Mouse (Mus musculus) hindbrain, embryonic 13.5 days (tissue): ENCODE measurements around the gene Vps35l. TPM values are rescaled to one million over a fixed set of nuclear protein-coding genes. Genes with fewer than 3 reads are reported as not detected.
A peak's percentile ranks its signal among the peaks of the same experiment; 100 is the strongest.

Experiments
- ATAC-seq: fragments of 200-750 bp; cut with Nextera tagmentation; 2 replicates; pipeline ENCODE4 v1.8.0; 2017; ENCODE audit warnings: moderate TSS enrichment; ENCODE audit not compliant: low FRiP score
- H3K27ac ChIP-seq: fragments of 300-500 bp; sonication (generic); 2 replicates; pipeline ENCODE4 v1.5.1; 2015; ENCODE audit warnings: inconsistent platforms, mild to moderate bottlenecking, moderate library complexity
- H3K27me3 ChIP-seq: fragments of 300-500 bp; sonication (generic); 2 replicates; pipeline ENCODE4 v1.6.1; 2015; ENCODE audit warnings: mild to moderate bottlenecking, inconsistent platforms
- H3K36me3 ChIP-seq: fragments of 300-500 bp; sonication (generic); 2 replicates; pipeline ENCODE4 v1.6.1; 2015; ENCODE audit warnings: mild to moderate bottlenecking, inconsistent platforms
- H3K4me1 ChIP-seq: fragments of 300-500 bp; sonication (generic); replicated peaks from 2 replicates; pipeline ENCODE4 v1.6.1; 2015; ENCODE audit warnings: inconsistent platforms
- H3K4me2 ChIP-seq: fragments of 300-500 bp; sonication (generic); 2 replicates; pipeline ENCODE4 v1.6.1; 2015; ENCODE audit warnings: inconsistent platforms, mild to moderate bottlenecking, moderate library complexity
- H3K4me3 ChIP-seq: fragments of 300-500 bp; sonication (generic); 2 replicates; pipeline ENCODE4 v1.5.1; 2015; ENCODE audit warnings: mild to moderate bottlenecking, inconsistent platforms
- H3K9ac ChIP-seq: fragments of 300-500 bp; sonication (generic); 2 replicates; pipeline ENCODE4 v1.6.1; 2015; ENCODE audit warnings: mild to moderate bottlenecking, inconsistent platforms
- H3K9me3 ChIP-seq: fragments of 300-500 bp; sonication (generic); 2 replicates; pipeline ENCODE4 v1.6.1; 2016; ENCODE audit warnings: inconsistent platforms
- WGBS: fragments of 180-500 bp; shearing (Covaris S2); methylation state at CpG from one replicate; pipeline ENCODE4 v1.1.7; 2015; 5-methylcytosine and 5-hydroxymethylcytosine counted together
- polyA plus RNA-seq: library from polyadenylated mRNA; unstranded; fragments of >200 nt; fragmentation: Nextera tagmentation; extraction: Ambion mirVana; gene quantifications from 2 replicates; pipeline ENCODE4 v1.2.1, GENCODE M21; 2015

Vps35l gene
- polyA plus RNA-seq, 1 experiment from 2014 or later, result 95.2 TPM

DNA sequence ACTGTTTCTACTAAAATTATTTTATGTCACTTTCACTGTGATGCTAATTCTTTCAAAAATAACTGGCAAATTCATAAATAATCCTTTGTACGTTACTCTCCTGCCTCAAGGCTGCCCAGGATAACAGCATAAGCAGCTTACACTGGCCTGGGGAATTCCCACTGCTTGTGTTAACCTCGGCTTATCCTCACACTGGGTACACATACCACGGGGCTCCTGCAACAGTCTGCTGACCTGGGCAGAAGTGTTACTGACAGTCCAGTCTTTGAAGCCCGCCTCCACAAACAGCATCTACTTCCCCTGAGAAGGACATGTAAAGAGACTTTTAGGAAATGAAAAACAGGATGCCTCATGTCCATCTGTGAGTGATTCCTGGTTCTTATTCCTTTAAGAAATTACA, 102.9 kb downstream of the Vps35l start:
- peaks cover 13% of the 10 kb centered on the region for H3K4me1 ChIP-seq
- H3K4me3 ChIP-seq, result no peak overlapping the region
- H3K9ac ChIP-seq, result no peak overlapping the region
- H3K27ac ChIP-seq, result no peak overlapping the region
- H3K27me3 ChIP-seq, result no peaks in the 10 kb centered on the region
- WGBS, result 84% methylated on average over 4 of the region's 4 CpGs
- ATAC-seq, result no peak
- H3K36me3 ChIP-seq, result peaks cover 99% of the 10 kb centered on the region
- H3K4me2 ChIP-seq, result no peak overlapping the region
- H3K9me3 ChIP-seq, result no peaks in the 10 kb centered on the region

- WGBS, result 88% methylated on average over 5 of the region's 5 CpGs
- no peak overlapping the region for H3K27ac ChIP-seq
- H3K27me3 ChIP-seq, result no peaks in the 10 kb centered on the region
- no peak overlapping the region for H3K9ac ChIP-seq
- H3K9me3 ChIP-seq, result no peaks in the 10 kb centered on the region
- peaks cover 13% of the 10 kb centered on the region for H3K4me1 ChIP-seq
- no peak overlapping the region for H3K4me3 ChIP-seq
- no peak overlapping the region for H3K4me2 ChIP-seq
- ATAC-seq, result no peak
- H3K36me3 ChIP-seq, result peaks cover 100% of the 10 kb centered on the region
Measured at GRCm38 (mm10) chr7:118845141-118845540, 105.1 kb downstream of the Vps35l start.

- Histone ChIP-seq H3K27ac (no peak overlapping the region), H3K4me2 (no peak overlapping the region), H3K27me3 (no peaks in the 10 kb centered on the region), H3K9me3 (no peaks in the 10 kb centered on the region), H3K9ac (no peak overlapping the region), H3K4me3 (no peak overlapping the region), H3K36me3 (peaks cover 100% of the 10 kb centered on the region), H3K4me1 (peaks cover 9% of the 10 kb centered on the region)
- 95% methylated on average over 4 of the region's 4 CpGs for WGBS
- no peak for ATAC-seq
Measured at GRCm38 (mm10) chr7:118846329-118846728, 106.3 kb downstream of the Vps35l start.

- H3K27ac ChIP-seq, result no peak overlapping the region
Measured at GRCm38 (mm10) chr7:118848796-118849195, 108.8 kb downstream of the Vps35l start.

DNA sequence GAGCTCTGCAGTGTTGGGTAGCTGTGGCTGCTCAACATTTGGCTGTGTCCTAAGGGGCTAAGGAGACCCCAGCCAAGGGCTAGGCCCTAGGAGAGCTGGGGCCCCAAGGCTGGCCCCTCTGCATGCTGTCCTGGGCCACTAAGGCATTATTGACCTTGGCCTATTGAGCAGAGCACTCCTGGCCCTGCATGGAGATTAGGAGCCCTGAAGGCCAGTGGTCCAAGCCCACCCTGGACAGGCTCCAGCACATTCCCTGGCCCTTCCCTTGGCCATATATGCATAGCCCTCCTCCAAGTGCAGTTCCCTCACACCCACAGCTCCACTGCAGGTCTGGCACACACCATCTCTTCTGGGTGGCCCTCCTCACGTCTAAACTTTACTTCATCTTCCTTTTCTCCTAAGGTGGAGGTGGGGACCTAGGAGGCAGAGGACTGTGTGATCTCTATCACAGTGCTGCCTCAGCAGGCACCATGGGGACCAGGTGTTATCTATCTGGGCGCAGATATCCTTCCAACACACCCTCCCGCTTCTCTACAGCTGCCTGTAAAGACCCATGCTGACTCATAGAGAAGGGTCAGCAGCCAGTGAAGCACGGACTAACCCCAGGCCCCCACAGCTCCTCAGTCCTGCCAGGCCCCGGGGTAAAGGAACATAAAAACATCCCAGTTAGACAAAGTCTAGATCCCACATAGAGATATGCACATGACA, 109.7 kb downstream of the Vps35l start:
- Histone ChIP-seq H3K36me3 (peaks cover 87% of the 10 kb centered on the region), H3K4me1 (peaks cover 19% of the 10 kb centered on the region), H3K9me3 (no peaks in the 10 kb centered on the region), H3K27ac (no peak overlapping the region), H3K4me2 (no peak overlapping the region), H3K27me3 (no peaks in the 10 kb centered on the region), H3K9ac (no peak overlapping the region), H3K4me3 (no peak overlapping the region)
- 89% methylated on average over 5 of the region's 5 CpGs for WGBS
- ATAC-seq, result no peak

More at GRCm38 (mm10) chr7:118848796-118849195, 108.8 kb downstream of the Vps35l start:
- WGBS, result 92% methylated on average over 10 of the region's 10 CpGs
- Histone ChIP-seq H3K4me2 (no peak overlapping the region), H3K9me3 (no peaks in the 10 kb centered on the region), H3K36me3 (peaks cover 96% of the 10 kb centered on the region), H3K9ac (no peak overlapping the region), H3K4me1 (peaks cover 10% of the 10 kb centered on the region), H3K27me3 (no peaks in the 10 kb centered on the region), H3K4me3 (no peak overlapping the region)
- ATAC-seq, result no peak

DNA sequence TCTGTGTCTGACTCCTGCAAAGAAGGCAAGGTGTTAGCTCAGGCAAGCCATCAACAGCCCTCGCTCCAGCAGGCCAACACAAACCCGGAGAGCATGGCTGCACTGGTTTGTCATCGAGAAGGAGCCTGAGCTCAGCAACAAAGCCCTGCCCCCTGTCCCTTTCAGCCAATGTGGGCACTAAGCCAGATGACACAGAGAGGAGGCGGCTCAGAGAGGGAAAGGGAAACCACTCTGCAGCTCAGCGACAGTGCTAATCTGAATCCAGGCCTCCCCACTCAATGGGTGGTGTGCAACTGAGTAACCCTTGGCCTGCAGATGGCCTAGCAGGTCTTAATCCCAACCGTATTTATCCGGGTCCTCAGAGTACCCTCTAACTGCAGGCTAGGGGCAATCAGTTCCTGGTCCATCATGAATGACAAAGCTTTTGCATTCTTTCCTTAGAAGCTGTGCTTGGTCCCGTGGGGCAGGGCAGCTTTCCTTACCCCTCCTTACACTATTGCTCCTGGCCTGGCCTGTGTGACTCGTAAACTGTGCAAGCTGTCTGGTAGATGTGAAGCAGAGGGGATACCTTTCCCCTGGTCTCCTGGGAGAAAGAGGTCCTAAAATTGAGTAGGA, 110.8 kb downstream of the Vps35l start:
- Histone ChIP-seq H3K27me3 (no peaks in the 10 kb centered on the region), H3K4me2 (no peak overlapping the region), H3K4me1 (peaks cover 23% of the 10 kb centered on the region), H3K27ac (no peak overlapping the region), H3K4me3 (no peak overlapping the region), H3K9ac (no peak overlapping the region), H3K9me3 (no peaks in the 10 kb centered on the region), H3K36me3 (peaks cover 76% of the 10 kb centered on the region)
- no peak for ATAC-seq
- 75% methylated on average over 9 of the region's 9 CpGs for WGBS

DNA sequence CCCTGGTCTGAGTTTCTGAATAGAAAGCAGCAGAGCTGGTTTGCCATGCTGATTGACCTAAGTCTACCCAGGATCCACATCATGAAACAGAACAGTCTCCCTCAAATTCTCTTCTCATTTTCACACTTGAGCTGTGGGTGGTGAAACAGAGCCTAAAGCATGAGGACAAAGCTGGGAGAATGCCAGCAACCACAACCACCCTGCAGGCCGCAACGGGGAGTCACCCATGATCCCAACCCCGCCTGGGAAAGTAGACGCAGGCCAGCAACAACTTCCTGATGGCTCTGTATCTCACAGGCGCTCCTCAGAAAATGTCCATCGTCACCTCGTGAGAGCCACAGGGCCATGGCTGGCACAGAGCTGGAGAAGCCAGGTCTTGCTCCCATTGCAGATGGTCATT, 111.5 kb downstream of the Vps35l start:
- Histone ChIP-seq H3K4me3 (no peak overlapping the region), H3K9ac (no peak overlapping the region), H3K4me1 (peaks cover 29% of the 10 kb centered on the region), H3K36me3 (peaks cover 69% of the 10 kb centered on the region), H3K27me3 (no peaks in the 10 kb centered on the region), H3K4me2 (no peak overlapping the region), H3K9me3 (no peaks in the 10 kb centered on the region), H3K27ac (no peak overlapping the region)
- ATAC-seq, result no peak
- 97% methylated on average over 7 of the region's 7 CpGs for WGBS

GRCm38 (mm10) chr7:118852611-118853010, 112.6 kb downstream of the Vps35l start:
- no peaks in the 10 kb centered on the region for H3K9me3 ChIP-seq
- no peaks in the 10 kb centered on the region for H3K27me3 ChIP-seq
- no peak overlapping the region for H3K27ac ChIP-seq
- peaks cover 31% of the 10 kb centered on the region for H3K4me1 ChIP-seq
- WGBS, result 97% methylated on average over 4 of the region's 4 CpGs
- ATAC-seq, result no peak
- peaks cover 58% of the 10 kb centered on the region for H3K36me3 ChIP-seq
- no peak overlapping the region for H3K9ac ChIP-seq
- no peak overlapping the region for H3K4me3 ChIP-seq
- H3K4me2 ChIP-seq, result no peak overlapping the region

DNA sequence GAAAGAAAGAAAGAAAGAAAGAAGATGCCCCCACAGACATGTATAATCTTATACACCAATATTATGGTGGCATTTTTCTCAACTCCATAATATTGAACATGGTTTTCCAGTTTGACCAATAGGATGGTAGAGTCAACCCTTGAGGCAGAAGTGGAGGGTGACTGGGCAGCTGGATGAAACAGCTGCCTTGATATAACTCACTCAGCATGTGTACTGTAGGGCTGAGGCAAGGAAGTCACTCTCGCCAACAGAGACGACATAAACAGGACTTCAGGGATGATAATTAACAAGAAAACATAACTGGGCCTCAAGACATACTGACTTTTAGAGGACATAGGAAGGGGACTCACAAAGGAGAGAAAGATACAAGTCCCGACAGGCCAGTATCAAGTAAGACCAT, 114.6 kb downstream of the Vps35l start:
- peak overlapping the region; percentile 84 for H3K9ac ChIP-seq
- H3K4me3 ChIP-seq, result peak overlapping the region; percentile 87
- peak overlapping the region; percentile 91 for H3K4me2 ChIP-seq
- H3K27ac ChIP-seq, result 0 out of 2 replicates have a peak overlapping the region, but pooled peaks have one; percentile 88
- no peaks in the 10 kb centered on the region for H3K9me3 ChIP-seq
- peaks cover 31% of the 10 kb centered on the region for H3K4me1 ChIP-seq
- 21% methylated on average over 3 of the region's 3 CpGs for WGBS
- H3K27me3 ChIP-seq, result no peaks in the 10 kb centered on the region
- no peak for ATAC-seq
- peaks cover 42% of the 10 kb centered on the region for H3K36me3 ChIP-seq

- Histone ChIP-seq H3K27me3 (no peaks in the 10 kb centered on the region), H3K36me3 (peaks cover 34% of the 10 kb centered on the region), H3K4me1 (peaks cover 31% of the 10 kb centered on the region), H3K4me3 (peak within 1 kb of the TSS; percentile 87), H3K9me3 (no peaks in the 10 kb centered on the region; the same call in 1 of the 2 replicates), H3K27ac (peak within 1 kb of the TSS; percentile 88), H3K4me2 (peak within 1 kb of the TSS; percentile 91), H3K9ac (peak within 1 kb of the TSS; percentile 84)
- peak; percentile 98 for ATAC-seq
- whole genome bisulfite sequencing, result under 1% methylated on average over 57 of the region's 57 CpGs
Measured at GRCm38 (mm10) chr7:118855171-118855876, 115.3 kb downstream of the Vps35l start, which contains the start of gene Iqck. Gene Iqck, plus strand, starts transcription at chr7:118855752.

DNA sequence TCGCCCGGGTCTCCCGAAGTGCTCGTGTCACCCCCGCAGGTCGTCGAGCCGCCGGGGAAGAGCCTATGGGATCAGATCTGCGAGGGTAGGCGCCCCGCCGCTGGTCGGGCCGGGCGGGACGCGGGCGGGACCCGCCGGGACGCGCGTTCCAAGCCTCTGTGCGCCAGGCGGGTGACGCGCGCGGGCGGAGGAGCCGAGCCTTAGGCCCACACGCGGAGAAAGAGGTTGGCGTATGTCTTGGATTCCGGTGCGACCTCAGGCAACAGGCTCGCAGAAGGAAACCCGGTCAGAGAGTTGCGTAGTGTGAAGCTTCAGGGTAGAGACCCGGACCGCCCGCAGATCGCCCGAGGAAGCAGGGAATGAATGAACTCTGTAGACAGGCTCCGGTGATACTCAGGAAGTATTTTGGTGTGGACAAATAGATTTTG, 115.9 kb downstream of the Vps35l start, which contains the start of gene Knop1:
TSS of gene Knop1 (minus strand) at position 378 of the 428 bp plus-strand sequence.
- H3K27me3 ChIP-seq, result no peaks in the 10 kb centered on the region
- peak; percentile 85 for ATAC-seq
- peaks cover 27% of the 10 kb centered on the region for H3K4me1 ChIP-seq
- peak within 1 kb of the TSS; percentile 84 for H3K9ac ChIP-seq
- no peaks in the 10 kb centered on the region; the same call in 1 of the 2 replicates for H3K9me3 ChIP-seq
- H3K36me3 ChIP-seq, result peaks cover 29% of the 10 kb centered on the region
- WGBS, result under 1% methylated on average over 46 of the region's 46 CpGs
- peak within 1 kb of the TSS; percentile 88 for H3K27ac ChIP-seq
- H3K4me2 ChIP-seq, result peak within 1 kb of the TSS; percentile 91
- H3K4me3 ChIP-seq, result peak within 1 kb of the TSS; percentile 87

- no peak overlapping the region for H3K9ac ChIP-seq
- H3K4me3 ChIP-seq, result no peak overlapping the region
- 0 out of 2 replicates have a peak, but pooled peaks cover 3% of the 10 kb centered on the region for H3K36me3 ChIP-seq
- H3K27ac ChIP-seq, result no peak overlapping the region
- no peaks in the 10 kb centered on the region; the same call in 1 of the 2 replicates for H3K9me3 ChIP-seq
- peaks cover 23% of the 10 kb centered on the region for H3K4me1 ChIP-seq
- no peak overlapping the region for H3K4me2 ChIP-seq
- H3K27me3 ChIP-seq, result no peaks in the 10 kb centered on the region
- no peak for ATAC-seq
- 100% methylated on average over 1 of the region's 1 CpGs for WGBS
Measured at GRCm38 (mm10) chr7:118858640-118859039, 118.6 kb downstream of the Vps35l start.
